Comparison of ENCODE assay signal across 10 mouse cellular contexts in genomic region chr11:119817362-119817837, GRCm38 (mm10).
DNase-seq lines count a peak whose midpoint lies in the region; ATAC-seq and TF ChIP-seq lines count a peak whose summit lies in the region.
"Had no signal": no experiment of that assay in that cellular context is flagged by ENCODE, and none has a peak within 500 bp of the region (broad histone marks: within the 10 kb centered on the region; RNA-seq: fewer than 3 reads in every experiment).

No protein-coding gene starts in this region.

- no peak overlapping the region for H3K27ac ChIP-seq in liver, embryonic 13.5 days
- H3K27ac ChIP-seq in liver, postnatal 0 days (ENCODE audit: low read depth) = no peak overlapping the region
- H3K27ac ChIP-seq in intestine, embryonic 15.5 days = no peak overlapping the region
- H3K27ac ChIP-seq: kidney, embryonic 15.5 days had no signal

- H3K36me3 ChIP-seq in liver, embryonic 13.5 days = peaks cover 46% of the 10 kb centered on the region
- H3K36me3 ChIP-seq in liver, postnatal 0 days (replicated peaks; ENCODE audit: insufficient read depth, low read length) = peaks cover 17% of the 10 kb centered on the region
- H3K36me3 ChIP-seq in intestine, embryonic 15.5 days = 0 out of 2 replicates have a peak, but pooled peaks cover 3% of the 10 kb centered on the region

- WGBS in liver, embryonic 13.5 days (ENCODE audit: insufficient replicate concordance) = 16% methylated on average over 3 of the region's 3 CpGs
- 43% methylated on average over 3 of the region's 3 CpGs for WGBS in liver, postnatal 0 days (ENCODE audit: insufficient replicate concordance)
- 73% methylated on average over 3 of the region's 3 CpGs for WGBS in intestine, embryonic 15.5 days

- TF ChIP-seq CTCF in liver, postnatal 0 days (IDR thresholded peaks at IDR 0.05; ENCODE audit: low read depth) = no peak

- peak; percentile 7 to 16 for DNase-seq in heart, adult 9 months (ENCODE audit: low spot score in 2 of 2)
- DNase-seq in heart, postnatal 4 days = no peak
- DNase-seq in liver, embryonic 13.5 days = no peak
- no peak for DNase-seq in liver, postnatal 0 days
- DNase-seq in Muller cell, postnatal 12 days (ENCODE audit: inconsistent ontology term) = peak; percentile 75
- DNase-seq: right cerebral cortex, postnatal 14 days had no signal

- no peak overlapping the region for H3K4me3 ChIP-seq in liver, embryonic 13.5 days (replicated peaks)
- H3K4me3 ChIP-seq in liver, postnatal 0 days (ENCODE audit: low read depth, low read length) = no peak overlapping the region
- no peak overlapping the region for H3K4me3 ChIP-seq in intestine, embryonic 15.5 days (replicated peaks)
- H3K4me3 ChIP-seq: kidney, embryonic 15.5 days had no signal

- peaks cover 19% of the 10 kb centered on the region for H3K4me1 ChIP-seq in liver, embryonic 13.5 days (replicated peaks)
- no peaks in the 10 kb centered on the region for H3K4me1 ChIP-seq in liver, postnatal 0 days (ENCODE audit: insufficient read depth)
- H3K4me1 ChIP-seq in intestine, embryonic 15.5 days (replicated peaks) = no peaks in the 10 kb centered on the region
- H3K4me1 ChIP-seq: kidney, embryonic 15.5 days had no signal

- H3K9me3 ChIP-seq in liver, embryonic 13.5 days (replicated peaks) = no peaks in the 10 kb centered on the region
- no peaks in the 10 kb centered on the region for H3K9me3 ChIP-seq in liver, postnatal 0 days (ENCODE audit: low read length)
- H3K9me3 ChIP-seq in intestine, embryonic 15.5 days = no peaks in the 10 kb centered on the region
- H3K9me3 ChIP-seq: kidney, embryonic 15.5 days had no signal

- no peak overlapping the region for H3K4me2 ChIP-seq in liver, embryonic 13.5 days
- H3K4me2 ChIP-seq in liver, postnatal 0 days (ENCODE audit: low read depth, low read length) = no peak overlapping the region
- H3K4me2 ChIP-seq in intestine, embryonic 15.5 days (replicated peaks) = no peak overlapping the region
- H3K4me2 ChIP-seq: kidney, embryonic 15.5 days had no signal

- 0 out of 2 replicates have a peak, but pooled peaks have one; percentile 48 for ATAC-seq in liver, embryonic 13.5 days (ENCODE audit: low read depth)
- ATAC-seq in liver, postnatal 0 days = no peak
- peak; percentile 49 for ATAC-seq in megakaryocyte-erythroid progenitor cell, adult 5-6 weeks (replicated peaks; ENCODE audit: low FRiP score, low TSS enrichment, poor library complexity, severe bottlenecking)
- ATAC-seq in intestine, embryonic 15.5 days = no peak
- ATAC-seq: inflammation-experienced regulatory T-cells, adult 6 months had no signal

- no peak for TF ChIP-seq EP300 in liver, postnatal 0 days (IDR thresholded peaks at IDR 0.05; ENCODE audit: low read depth)

- no peak overlapping the region for H3K9ac ChIP-seq in liver, embryonic 13.5 days
- H3K9ac ChIP-seq in liver, postnatal 0 days (replicated peaks) = no peak overlapping the region
- H3K9ac ChIP-seq in intestine, embryonic 15.5 days = no peak overlapping the region
- H3K9ac ChIP-seq: kidney, embryonic 15.5 days had no signal

- H3K27me3 ChIP-seq in liver, embryonic 13.5 days = no peaks in the 10 kb centered on the region
- no peaks in the 10 kb centered on the region for H3K27me3 ChIP-seq in liver, postnatal 0 days (ENCODE audit: insufficient read depth, low read length)
- no peaks in the 10 kb centered on the region for H3K27me3 ChIP-seq in intestine, embryonic 15.5 days (replicated peaks)
- H3K27me3 ChIP-seq: kidney, embryonic 15.5 days had no signal

Comparison
In these comparisons a context has a peak if more than half of its experiments do, and no peak if none do; other contexts are left out.
1. DNase-seq: peak in heart, adult 9 months (2 of 2) and Muller cell, postnatal 12 days (single experiment); none in heart, postnatal 4 days (single experiment), liver, embryonic 13.5 days (single experiment) and liver, postnatal 0 days (single experiment).
2. ATAC-seq: peak in liver, embryonic 13.5 days (single experiment) and megakaryocyte-erythroid progenitor cell, adult 5-6 weeks (single experiment); none in liver, postnatal 0 days (single experiment) and intestine, embryonic 15.5 days (single experiment).